Mouse (Mus musculus) frontal cortex, postnatal 14 days (tissue): ENCODE measurements around the gene Olfr146.

ENCODE experiments used
- DNase-seq, 2 experiments: peaks; one replicate each; pipeline ENCODE4 v3.0.0; 2022; ENCODE audit warnings: low spot score in 2 of 2

The Olfr146 gene

GRCm38 (mm10) chr9:39023277-39023676 is at the start of gene Olfr146:
Gene Olfr146 (minus strand): TSS chr9:39023377.
- no peak for DNase-seq

DNA sequence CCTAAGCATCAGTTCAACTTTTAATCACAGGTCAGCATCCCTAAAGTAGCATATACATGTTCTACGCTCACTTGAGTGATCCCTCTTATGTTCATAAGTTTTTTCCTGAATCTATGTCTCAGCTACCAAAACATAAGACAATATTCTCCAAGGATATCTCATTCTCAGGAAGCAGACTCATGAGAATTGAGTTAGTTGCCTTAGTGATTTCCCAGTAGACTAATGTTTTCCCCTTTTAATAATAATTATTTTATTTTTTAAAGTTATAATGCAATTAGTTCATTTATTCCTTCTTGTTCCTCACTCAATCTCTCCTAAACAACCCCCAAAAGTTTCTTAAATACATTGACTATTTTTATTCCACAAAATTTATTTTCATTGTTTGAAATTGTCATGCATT is 41.7 kb upstream of the Olfr146 start, which contains the start of gene Olfr937:
Gene Olfr937 (minus strand): TSS at position 101 of the 400 bp plus-strand sequence.
- no peak for DNase-seq

DNA sequence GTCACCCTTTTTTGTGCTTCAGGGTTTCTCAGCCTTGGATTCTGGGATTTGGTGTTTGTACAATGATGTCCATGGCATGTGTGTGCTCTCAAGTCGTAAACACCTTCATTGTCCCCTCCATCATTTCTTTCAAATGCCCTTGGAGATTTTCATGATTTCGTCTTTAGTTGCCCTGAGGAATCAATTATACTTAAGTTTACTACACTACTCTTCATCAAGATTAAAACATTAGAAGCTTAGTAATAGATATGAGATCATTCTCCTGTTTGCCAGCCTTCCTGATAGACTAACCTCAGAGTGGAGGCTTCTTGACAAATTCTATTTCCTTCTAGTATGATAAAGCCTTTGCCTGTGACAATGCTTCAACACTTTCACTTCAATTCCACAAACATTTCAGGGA is 23.6 kb downstream of the Olfr146 start, which contains the start of gene Olfr935:
Gene Olfr935 (minus strand): TSS at position 101 of the 400 bp plus-strand sequence.
- no peak for DNase-seq

DNA sequence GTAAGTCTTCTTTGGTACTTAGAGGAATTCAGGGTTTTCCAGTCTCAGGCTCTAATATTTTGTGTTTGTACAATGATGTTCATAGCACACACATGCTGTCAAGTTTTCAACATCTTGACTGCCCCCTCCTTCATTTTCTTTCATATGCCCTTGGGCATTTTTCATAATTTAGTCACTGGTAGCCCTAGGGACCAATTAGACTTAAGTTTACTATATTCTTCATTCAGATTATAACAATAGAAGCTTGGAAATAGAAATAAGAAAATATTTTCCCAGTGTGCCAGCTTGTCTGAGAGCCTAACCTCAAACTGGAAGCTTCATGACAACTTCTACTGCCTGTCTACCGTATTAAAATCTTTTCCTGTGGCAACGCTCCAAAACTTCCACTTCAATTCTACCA is 35.0 kb downstream of the Olfr146 start, which contains the start of gene Olfr934:
Gene Olfr934 (minus strand): TSS at position 101 of the 400 bp plus-strand sequence.
- DNase-seq = no peak

- DNase-seq = no peak
Observed at GRCm38 (mm10) chr9:38972013-38972412, 51.2 kb downstream of the Olfr146 start, which contains the start of gene Olfr933. Gene Olfr933 (plus strand): TSS chr9:38972313.
